Mouse (Mus musculus) liver, embryonic 11.5 days (tissue): Measurements from ENCODE around the gene Csrp2. TPM values are rescaled to one million over a fixed set of nuclear protein-coding genes. Genes with fewer than 3 reads are reported as not detected.

Experiments used
- ATAC-seq: fragments of 200-750 bp; cut with Nextera tagmentation; replicated peaks from 2 replicates; pipeline ENCODE4 v1.8.0; 2017; ENCODE audit warnings: moderate number of reproducible peaks, mild to moderate bottlenecking, moderate TSS enrichment, moderate library complexity; ENCODE audit not compliant: low FRiP score
- DNase-seq: peaks from one replicate; pipeline ENCODE4 v3.0.0-alpha.2; 2017; ENCODE audit warnings: low spot score
- H3K27ac ChIP-seq: fragments of 300-500 bp; sonication (generic); 2 replicates; pipeline ENCODE4 v1.5.1; 2014; ENCODE audit warnings: mild to moderate bottlenecking, low read depth, low read length, control low read depth
- H3K27me3 ChIP-seq: fragments of 300-500 bp; sonication (generic); replicated peaks from 2 replicates; pipeline ENCODE4 v1.6.1; 2014; ENCODE audit warnings: low read length, mixed read lengths; ENCODE audit not compliant: control insufficient read depth, insufficient read depth
- H3K36me3 ChIP-seq: fragments of 300-500 bp; sonication (generic); 2 replicates; pipeline ENCODE4 v1.6.1; 2014; ENCODE audit warnings: mild to moderate bottlenecking, low read length, moderate library complexity, mixed read lengths; ENCODE audit not compliant: control insufficient read depth, insufficient read depth
- H3K4me1 ChIP-seq: fragments of 300-500 bp; sonication (generic); replicated peaks from 2 replicates; pipeline ENCODE4 v1.6.1; 2014; ENCODE audit warnings: low read length, mixed read lengths; ENCODE audit not compliant: control insufficient read depth, insufficient read depth
- H3K4me2 ChIP-seq: fragments of 300-500 bp; sonication (generic); 2 replicates; pipeline ENCODE4 v1.6.1; 2014; ENCODE audit warnings: mild to moderate bottlenecking, control low read depth, moderate library complexity
- H3K4me3 ChIP-seq: fragments of 300-500 bp; sonication (generic); 2 replicates; pipeline ENCODE4 v1.5.1; 2014; ENCODE audit warnings: low read depth, low read length, control low read depth
- H3K9ac ChIP-seq: fragments of 300-500 bp; sonication (generic); 2 replicates; pipeline ENCODE4 v1.6.1; 2014; ENCODE audit warnings: low read depth, low read length, control low read depth
- H3K9me3 ChIP-seq: fragments of 300-500 bp; sonication (generic); 2 replicates; pipeline ENCODE4 v1.6.1; 2016; ENCODE audit warnings: low read length, inconsistent platforms, mixed read lengths; ENCODE audit not compliant: control insufficient read depth
- WGBS: fragments of 180-500 bp; shearing (Covaris S2); extraction: QIAGEN DNeasy Blood & Tissue Kit; methylation state at CpG from one replicate; pipeline ENCODE4 v1.1.7; 2014; 5-methylcytosine and 5-hydroxymethylcytosine counted together
- polyA plus RNA-seq: library from polyadenylated mRNA; unstranded; fragments of >200 nt; fragmentation: Nextera tagmentation; extraction: Ambion mirVana; gene quantifications from 2 replicates; pipeline ENCODE4 v1.2.1, GENCODE M21; 2014

The Csrp2 gene
- polyA plus RNA-seq, 1 experiment from 2014 or later, result 72.4 TPM

GRCm38 (mm10) chr10:110921890-110922289, 2.3 kb downstream of the Csrp2 start:
- WGBS, result 50% methylated on average over 3 of the region's 3 CpGs
- H3K4me3 ChIP-seq, result no peak overlapping the region
- ATAC-seq, result no peak

GRCm38 (mm10) chr10:110922612-110923011, 3.0 kb downstream of the Csrp2 start:
- Histone ChIP-seq H3K9ac (no peak overlapping the region), H3K4me2 (no peak overlapping the region), H3K9me3 (peaks cover under 1% of the 10 kb centered on the region; the same call in 1 of the 2 replicates)

More at GRCm38 (mm10) chr10:110921890-110922289, 2.3 kb downstream of the Csrp2 start:
- Histone ChIP-seq H3K9ac (no peak overlapping the region), H3K27me3 (no peaks in the 10 kb centered on the region), H3K36me3 (no peaks in the 10 kb centered on the region), H3K9me3 (peaks cover 2% of the 10 kb centered on the region; the same call in 1 of the 2 replicates), H3K4me1 (peaks cover 9% of the 10 kb centered on the region), H3K4me2 (peak overlapping the region; percentile 30), H3K27ac (no peak overlapping the region)
- DNase-seq, result no peak

GRCm38 (mm10) chr10:110927491-110927890, 7.9 kb downstream of the Csrp2 start:
- no peak overlapping the region for H3K4me2 ChIP-seq
- H3K27me3 ChIP-seq, result no peaks in the 10 kb centered on the region
- H3K4me3 ChIP-seq, result no peak overlapping the region
- H3K36me3 ChIP-seq, result no peaks in the 10 kb centered on the region
- ATAC-seq (no peak), DNase-seq (no peak)
- 62% methylated on average over 11 of the region's 11 CpGs for WGBS
- peaks cover 7% of the 10 kb centered on the region for H3K4me1 ChIP-seq
- no peak overlapping the region for H3K9ac ChIP-seq
- no peak overlapping the region for H3K27ac ChIP-seq
- H3K9me3 ChIP-seq, result no peaks in the 10 kb centered on the region

More at GRCm38 (mm10) chr10:110922612-110923011, 3.0 kb downstream of the Csrp2 start:
- H3K27me3 ChIP-seq, result no peaks in the 10 kb centered on the region
- no peaks in the 10 kb centered on the region for H3K36me3 ChIP-seq
- H3K4me1 ChIP-seq, result peaks cover 12% of the 10 kb centered on the region
- DNase-seq, result no peak
- no peak overlapping the region for H3K27ac ChIP-seq
- no peak overlapping the region for H3K4me3 ChIP-seq
- 77% methylated on average over 9 of the region's 9 CpGs for WGBS
- ATAC-seq, result no peak

GRCm38 (mm10) chr10:110929756-110930155, 10.2 kb downstream of the Csrp2 start:
- no peaks in the 10 kb centered on the region for H3K36me3 ChIP-seq

GRCm38 (mm10) chr10:110931161-110931912, 11.7 kb downstream of the Csrp2 start:
- Histone ChIP-seq H3K4me2 (peak overlapping the region; percentile 47), H3K36me3 (no peaks in the 10 kb centered on the region), H3K4me1 (peaks cover 7% of the 10 kb centered on the region), H3K4me3 (no peak overlapping the region), H3K27ac (no peak overlapping the region), H3K27me3 (no peaks in the 10 kb centered on the region), H3K9me3 (no peaks in the 10 kb centered on the region), H3K9ac (no peak overlapping the region)
- ATAC-seq (no peak), DNase-seq (no peak)
- 73% methylated on average over 13 of the region's 13 CpGs for WGBS

More at GRCm38 (mm10) chr10:110929756-110930155, 10.2 kb downstream of the Csrp2 start:
- DNase-seq (no peak), ATAC-seq (no peak)
- Histone ChIP-seq H3K27ac (no peak overlapping the region), H3K4me3 (no peak overlapping the region), H3K9ac (no peak overlapping the region), H3K27me3 (no peaks in the 10 kb centered on the region), H3K4me1 (peaks cover 7% of the 10 kb centered on the region), H3K4me2 (no peak overlapping the region), H3K9me3 (no peaks in the 10 kb centered on the region)
- 72% methylated on average over 4 of the region's 4 CpGs for WGBS

GRCm38 (mm10) chr10:110931913-110932560, 12.4 kb downstream of the Csrp2 start:
- DNase-seq, result no peak
- no peak overlapping the region for H3K4me3 ChIP-seq

GRCm38 (mm10) chr10:110933584-110933983, 14.0 kb downstream of the Csrp2 start:
- no peak for ATAC-seq

More at GRCm38 (mm10) chr10:110931913-110932560, 12.4 kb downstream of the Csrp2 start:
- Histone ChIP-seq H3K27ac (no peak overlapping the region), H3K4me1 (peaks cover 7% of the 10 kb centered on the region), H3K36me3 (no peaks in the 10 kb centered on the region), H3K27me3 (no peaks in the 10 kb centered on the region), H3K4me2 (peak overlapping the region; percentile 47), H3K9ac (no peak overlapping the region), H3K9me3 (no peaks in the 10 kb centered on the region)
- 65% methylated on average over 20 of the region's 20 CpGs for WGBS
- peak; percentile 70 for ATAC-seq

GRCm38 (mm10) chr10:110935081-110935480, 15.5 kb downstream of the Csrp2 start:
- no peak overlapping the region for H3K27ac ChIP-seq
- no peaks in the 10 kb centered on the region for H3K27me3 ChIP-seq
- H3K36me3 ChIP-seq, result no peaks in the 10 kb centered on the region; the same call in 1 of the 2 replicates
- DNase-seq (no peak), ATAC-seq (no peak)
- no peak overlapping the region for H3K4me3 ChIP-seq
- no peaks in the 10 kb centered on the region for H3K9me3 ChIP-seq
- H3K4me1 ChIP-seq, result peaks cover 2% of the 10 kb centered on the region; the same call in 1 of the 2 replicates
- H3K9ac ChIP-seq, result no peak overlapping the region
- WGBS, result 92% methylated on average over 11 of the region's 11 CpGs
- H3K4me2 ChIP-seq, result no peak overlapping the region

More at GRCm38 (mm10) chr10:110933584-110933983, 14.0 kb downstream of the Csrp2 start:
- no peak for DNase-seq
- H3K4me1 ChIP-seq, result peaks cover 4% of the 10 kb centered on the region
- H3K9ac ChIP-seq, result no peak overlapping the region
- H3K36me3 ChIP-seq, result no peaks in the 10 kb centered on the region; the same call in 1 of the 2 replicates
- no peaks in the 10 kb centered on the region for H3K27me3 ChIP-seq
- 77% methylated on average over 5 of the region's 5 CpGs for WGBS
- H3K9me3 ChIP-seq, result no peaks in the 10 kb centered on the region
- H3K4me2 ChIP-seq, result no peak overlapping the region
- H3K27ac ChIP-seq, result no peak overlapping the region
- H3K4me3 ChIP-seq, result no peak overlapping the region
